Mouse (Mus musculus) myocyte (in vitro differentiated cells): ENCODE measurements around the gene Bcl3. TPM values are rescaled to one million over a fixed set of nuclear protein-coding genes. Genes with fewer than 3 reads are reported as not detected.
A peak's percentile ranks its signal among the peaks of the same experiment; 100 is the strongest.

Source experiments
- H3K27me3 ChIP-seq: one replicate; pipeline ENCODE4 v1.6.1; 2011; ENCODE audit not compliant: control insufficient read depth, insufficient read depth, insufficient read length
- H3K36me3 ChIP-seq: one replicate; pipeline ENCODE4 v1.6.1; 2011; ENCODE audit not compliant: control insufficient read depth, insufficient read depth
- H3K4me2 ChIP-seq: one replicate; pipeline ENCODE4 v1.6.1; 2011; ENCODE audit warnings: low read depth, control low read depth
- H3K4me3 ChIP-seq: one replicate; pipeline ENCODE4 v1.5.1; 2011; ENCODE audit warnings: mild to moderate bottlenecking, control low read depth, moderate library complexity
- H3K79me2 ChIP-seq: one replicate; pipeline ENCODE4 v1.6.1; 2011; ENCODE audit not compliant: control insufficient read depth, insufficient read depth
- H3ac ChIP-seq: one replicate; pipeline ENCODE4 v1.6.1; 2011; ENCODE audit not compliant: control insufficient read depth, insufficient read length
- CEBPB ChIP-seq: IDR thresholded peaks from 2 replicates; pipeline ENCODE4 v1.6.1; 2011; ENCODE audit warnings: mild to moderate bottlenecking, moderate library complexity; ENCODE audit not compliant: poor library complexity, insufficient read depth, severe bottlenecking
- E2F4 ChIP-seq: IDR thresholded peaks from one replicate; pipeline ENCODE4 v1.6.1; 2011; ENCODE audit warnings: mild to moderate bottlenecking, control low read depth, moderate library complexity; ENCODE audit not compliant: insufficient read depth
- MAX ChIP-seq: IDR thresholded peaks from one replicate; pipeline ENCODE4 v1.6.1; 2011; ENCODE audit warnings: low read depth, mild to moderate bottlenecking, control low read depth
- MYOD1 ChIP-seq, 3 experiments: IDR thresholded peaks; one replicate each; pipeline ENCODE4 v1.6.1; 2011; ENCODE audit warnings: control low read depth in 2 of 3, low read depth in 2 of 3, mild to moderate bottlenecking in 2 of 3, moderate library complexity in 1 of 3; ENCODE audit not compliant: insufficient read length in 2 of 3, control insufficient read depth in 1 of 3
- MYOG ChIP-seq, 3 experiments: IDR thresholded peaks; one replicate each; pipeline ENCODE4 v1.6.1; 2011; ENCODE audit warnings: control low read depth in 2 of 3, low read depth in 2 of 3, mild to moderate bottlenecking in 2 of 3; ENCODE audit not compliant: insufficient read length in 2 of 3, control insufficient read depth in 1 of 3, insufficient read depth in 1 of 3
- POLR2A ChIP-seq: IDR thresholded peaks from one replicate; pipeline ENCODE4 v1.6.1; 2011; ENCODE audit warnings: low read depth, mild to moderate bottlenecking, control low read depth, moderate library complexity; ENCODE audit not compliant: insufficient read length
- POLR2AphosphoS2 ChIP-seq: IDR thresholded peaks from one replicate; pipeline ENCODE4 v1.6.1; 2011; ENCODE audit warnings: low read depth, control low read depth; ENCODE audit not compliant: insufficient read length
- REST ChIP-seq: IDR thresholded peaks from one replicate; pipeline ENCODE4 v1.6.1; 2011; ENCODE audit warnings: mild to moderate bottlenecking, control low read depth, moderate library complexity; ENCODE audit not compliant: insufficient read depth, insufficient read length
- SRF ChIP-seq: IDR thresholded peaks from one replicate; pipeline ENCODE4 v1.6.1; 2011; ENCODE audit warnings: low read depth; ENCODE audit not compliant: control insufficient read depth, insufficient read length
- TCF12 ChIP-seq: IDR thresholded peaks from one replicate; pipeline ENCODE4 v1.6.1; 2011; ENCODE audit warnings: mild to moderate bottlenecking, control low read depth; ENCODE audit not compliant: poor library complexity, insufficient read depth, severe bottlenecking
- TCF3 ChIP-seq: IDR thresholded peaks from one replicate; pipeline ENCODE4 v1.6.1; 2011; ENCODE audit warnings: low read depth, control low read depth; ENCODE audit not compliant: insufficient read length
- USF1 ChIP-seq: IDR thresholded peaks from one replicate; pipeline ENCODE4 v1.6.1; 2011; ENCODE audit warnings: low read depth, mild to moderate bottlenecking, control low read depth, moderate library complexity
- polyA plus RNA-seq: library from polyadenylated mRNA; unstranded; fragments of >200 nt; fragmentation: generic; extraction: Trizol; gene quantifications from one replicate; pipeline ENCODE4 v1.2.1, GENCODE M21; 2012; ENCODE audit warnings: missing spikeins

Bcl3 gene
- polyA plus RNA-seq, 1 experiment = 19.2 TPM

DNA sequence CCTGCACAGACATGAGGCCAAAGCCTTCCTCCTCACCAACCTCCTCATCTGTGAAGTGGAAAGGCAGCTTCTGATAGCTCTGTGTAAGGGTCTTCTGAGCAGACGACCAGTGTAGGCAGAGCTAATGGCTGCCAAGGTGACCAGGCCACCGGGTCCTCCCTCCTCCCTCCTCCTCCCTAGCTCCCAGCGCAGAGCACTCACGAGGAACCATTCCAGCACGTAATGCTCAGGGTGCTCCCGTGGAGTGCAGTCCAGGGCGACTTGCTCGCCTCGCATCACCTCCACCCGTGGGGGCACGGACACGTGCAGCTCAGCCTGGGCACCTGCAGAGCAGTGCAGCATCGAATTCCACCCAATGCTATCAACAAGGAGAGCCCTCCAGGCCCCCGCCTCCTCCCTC, 54.3 kb downstream of the Bcl3 start:
- H3K4me2 ChIP-seq = peak overlapping the region; percentile 6
- no peak overlapping the region for H3K4me3 ChIP-seq
- no peaks in the 10 kb centered on the region for H3K79me2 ChIP-seq
- H3ac ChIP-seq = no peak overlapping the region
- peaks cover 14% of the 10 kb centered on the region for H3K27me3 ChIP-seq
- H3K36me3 ChIP-seq = no peaks in the 10 kb centered on the region
- no peak for TF ChIP-seq E2F4

DNA sequence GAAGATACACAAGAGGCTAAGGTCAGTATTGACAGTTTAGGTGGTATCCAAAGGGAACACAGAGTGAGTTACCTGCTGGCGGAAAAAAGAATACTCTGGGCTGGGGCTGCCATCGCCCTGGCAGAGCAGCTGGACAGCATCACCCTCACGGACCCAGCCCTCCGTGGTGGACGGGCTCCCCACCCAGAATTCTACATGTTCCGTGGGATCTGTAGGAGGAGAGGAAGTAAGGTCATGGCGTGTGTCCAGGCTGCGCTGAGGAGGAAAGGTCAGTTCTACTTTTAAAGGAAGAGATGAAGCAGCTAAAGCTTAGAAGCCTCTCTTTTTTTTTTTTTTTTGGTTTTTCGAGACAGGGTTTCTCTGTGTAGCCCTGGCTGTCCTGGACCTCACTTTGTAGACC, 58.0 kb downstream of the Bcl3 start:
- H3K4me2 ChIP-seq = no peak overlapping the region
- H3K27me3 ChIP-seq = peaks cover 8% of the 10 kb centered on the region
- no peak for TF ChIP-seq CEBPB
- no peak for TF ChIP-seq POLR2AphosphoS2
- TF ChIP-seq USF1 = no peak
- no peak for TF ChIP-seq SRF
- TF ChIP-seq MAX = no peak
- no peaks in the 10 kb centered on the region for H3K36me3 ChIP-seq
- H3K4me3 ChIP-seq = no peak overlapping the region
- H3K79me2 ChIP-seq = no peaks in the 10 kb centered on the region
- H3ac ChIP-seq = no peak overlapping the region

DNA sequence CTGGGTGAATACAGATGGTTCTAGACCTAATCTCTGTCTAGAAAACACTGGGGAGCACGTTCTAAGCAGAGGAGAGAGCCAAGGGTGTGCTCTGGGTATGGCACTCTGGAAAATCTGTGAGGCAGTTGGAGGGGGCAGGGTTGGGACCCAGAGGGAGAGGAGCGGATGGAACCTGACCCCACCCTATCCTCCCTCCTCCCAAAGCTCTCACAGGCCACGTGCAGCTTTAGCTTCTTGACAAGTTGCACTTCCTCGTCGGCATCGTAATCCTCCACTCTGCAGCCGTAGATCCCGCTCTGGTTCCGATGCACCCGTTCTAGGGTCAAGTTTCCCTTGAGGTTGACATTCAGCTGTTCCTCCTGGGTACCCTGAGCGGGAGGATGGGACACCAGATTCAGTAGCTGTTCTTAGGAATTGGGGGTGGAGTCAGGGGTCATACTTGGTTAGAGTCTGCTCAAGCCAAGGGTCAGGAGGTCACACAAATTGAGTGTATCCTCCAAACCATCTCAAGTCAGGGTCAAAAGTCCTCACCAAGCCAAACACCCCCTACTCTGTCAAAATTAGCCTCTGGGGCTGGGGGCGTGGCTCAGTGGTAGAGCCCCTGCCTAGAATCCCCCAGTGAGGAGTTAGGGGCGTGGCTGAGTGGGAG, 58.6 kb downstream of the Bcl3 start:
- Histone ChIP-seq H3K36me3 (no peaks in the 10 kb centered on the region), H3K4me2 (no peak overlapping the region), H3ac (no peak overlapping the region), H3K79me2 (no peaks in the 10 kb centered on the region), H3K27me3 (peaks cover 2% of the 10 kb centered on the region), H3K4me3 (no peak overlapping the region)
- TF ChIP-seq MAX (no peak), MYOD1 (IDR thresholded peaks at IDR 0.05; ENCODE audit: control insufficient read depth in 1 of 3, insufficient read length in 2 of 3, low read depth in 2 of 3) (peak in 2 of 3 experiments; percentile 40), POLR2A (no peak), E2F4 (no peak), TCF3 (no peak), POLR2AphosphoS2 (no peak), MYOG (IDR thresholded peaks at IDR 0.05; ENCODE audit: control insufficient read depth in 1 of 3, insufficient read depth in 1 of 3, insufficient read length in 2 of 3, low read depth in 2 of 3) (peak in 1 of 3 experiments; percentile 54)

- no peak overlapping the region for H3K4me2 ChIP-seq
- no peak overlapping the region for H3ac ChIP-seq
- no peaks in the 10 kb centered on the region for H3K27me3 ChIP-seq
- TF ChIP-seq E2F4 = no peak
- no peak for TF ChIP-seq REST
- peak; percentile 94 for TF ChIP-seq TCF3
- no peak for TF ChIP-seq MAX
- peak; percentile 31 to 97 (median 95) for TF ChIP-seq MYOD1 (IDR thresholded peaks at IDR 0.05; ENCODE audit: control insufficient read depth in 1 of 3, insufficient read length in 2 of 3, low read depth in 2 of 3)
- TF ChIP-seq CEBPB = no peak
- peak; percentile 61 to 99 (median 99) for TF ChIP-seq MYOG (IDR thresholded peaks at IDR 0.05; ENCODE audit: control insufficient read depth in 1 of 3, insufficient read depth in 1 of 3, insufficient read length in 2 of 3, low read depth in 2 of 3)
- TF ChIP-seq POLR2AphosphoS2 = no peak
- TF ChIP-seq USF1 = no peak
- no peak for TF ChIP-seq SRF
- peak; percentile 84 for TF ChIP-seq TCF12
- no peak for TF ChIP-seq POLR2A
- no peaks in the 10 kb centered on the region for H3K36me3 ChIP-seq
- no peak overlapping the region for H3K4me3 ChIP-seq
- no peaks in the 10 kb centered on the region for H3K79me2 ChIP-seq
These were observed 60.3 kb downstream of the Bcl3 start for GRCm38 (mm10) chr7:19762283-19762682.

DNA sequence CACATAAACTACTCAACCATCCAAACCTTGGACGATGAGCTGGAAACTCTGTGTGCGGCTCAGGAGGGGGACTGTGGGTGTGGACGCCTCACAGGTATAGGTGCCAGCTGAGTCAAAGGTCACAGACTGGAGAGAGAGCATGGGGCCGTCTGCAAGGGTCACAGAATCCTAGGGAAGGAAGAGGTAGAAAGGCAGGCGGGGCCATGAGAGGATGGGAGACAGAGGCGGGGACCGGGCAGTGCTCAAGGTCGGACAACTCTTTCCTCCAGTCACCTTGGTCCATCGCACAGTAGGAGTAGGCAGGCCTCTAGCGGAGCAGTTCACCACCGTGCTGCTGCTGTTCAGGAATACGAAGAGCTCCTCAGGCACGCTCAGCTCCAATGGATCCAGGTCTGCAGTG, 62.5 kb downstream of the Bcl3 start:
- no peak overlapping the region for H3K4me3 ChIP-seq
- H3K36me3 ChIP-seq = no peaks in the 10 kb centered on the region
- H3K4me2 ChIP-seq = no peak overlapping the region
- TF ChIP-seq MAX = no peak
- no peak for TF ChIP-seq REST
- TF ChIP-seq POLR2AphosphoS2 = no peak
- no peak for TF ChIP-seq MYOG (IDR thresholded peaks at IDR 0.05; ENCODE audit: control insufficient read depth in 1 of 3, insufficient read depth in 1 of 3, insufficient read length in 2 of 3, low read depth in 2 of 3)
- TF ChIP-seq CEBPB = no peak
- no peak for TF ChIP-seq SRF
- no peak for TF ChIP-seq TCF12
- no peak for TF ChIP-seq MYOD1 (IDR thresholded peaks at IDR 0.05; ENCODE audit: control insufficient read depth in 1 of 3, insufficient read length in 2 of 3, low read depth in 2 of 3)
- no peak for TF ChIP-seq TCF3
- no peak for TF ChIP-seq POLR2A
- TF ChIP-seq E2F4 = no peak
- no peak for TF ChIP-seq USF1
- H3K27me3 ChIP-seq = no peaks in the 10 kb centered on the region
- no peak overlapping the region for H3ac ChIP-seq
- no peaks in the 10 kb centered on the region for H3K79me2 ChIP-seq
